Mouse (Mus musculus) monocyte, adult 2 months (primary cell): ENCODE results near the gene Idh2.

Source experiments
- DNase-seq, 2 experiments: peaks; one replicate each; pipeline ENCODE4 v3.0.0; 2022; ENCODE audit warnings: low spot score in 2 of 2, low read depth in 1 of 2

Idh2 gene

DNA sequence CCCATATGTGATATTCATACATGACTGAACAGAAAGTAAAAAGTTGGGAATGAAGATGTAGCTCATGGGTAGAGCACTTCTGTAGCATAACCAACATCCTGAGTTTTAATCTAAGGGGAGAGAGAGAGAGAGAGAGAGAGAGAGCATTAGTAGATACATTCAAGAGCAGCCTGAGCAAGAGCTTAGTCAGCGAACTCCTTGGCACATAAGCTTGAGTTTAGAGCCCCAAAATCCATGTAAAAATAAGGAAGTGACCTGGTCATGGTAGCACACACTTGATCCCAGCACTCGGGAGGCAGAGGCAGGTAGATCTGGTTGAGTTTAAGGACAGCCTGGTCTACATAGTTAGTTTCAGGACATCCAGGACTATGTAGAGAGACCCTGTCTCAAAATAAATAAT, 8.5 kb upstream of the Idh2 start:
- no peak for DNase-seq

DNA sequence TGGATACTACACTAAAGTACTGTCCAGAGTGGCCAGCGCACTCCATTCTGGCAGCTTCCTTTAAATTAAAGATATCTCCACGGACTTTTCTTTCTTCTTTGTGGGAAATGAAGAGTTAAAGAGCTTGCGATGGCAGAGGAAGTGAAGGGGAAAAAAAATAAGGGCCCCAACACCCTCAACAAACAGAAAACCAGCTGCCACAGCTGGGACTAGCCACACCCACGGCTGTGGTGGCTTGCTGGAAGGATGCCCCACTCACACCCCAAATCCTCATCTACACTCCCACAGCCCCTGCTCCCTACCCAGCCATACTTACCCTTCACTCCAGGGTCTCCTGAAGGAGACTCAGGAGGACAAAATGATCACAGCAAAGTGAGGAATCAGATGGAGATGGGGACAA, 7.9 kb upstream of the Idh2 start:
- no peak for DNase-seq

DNA sequence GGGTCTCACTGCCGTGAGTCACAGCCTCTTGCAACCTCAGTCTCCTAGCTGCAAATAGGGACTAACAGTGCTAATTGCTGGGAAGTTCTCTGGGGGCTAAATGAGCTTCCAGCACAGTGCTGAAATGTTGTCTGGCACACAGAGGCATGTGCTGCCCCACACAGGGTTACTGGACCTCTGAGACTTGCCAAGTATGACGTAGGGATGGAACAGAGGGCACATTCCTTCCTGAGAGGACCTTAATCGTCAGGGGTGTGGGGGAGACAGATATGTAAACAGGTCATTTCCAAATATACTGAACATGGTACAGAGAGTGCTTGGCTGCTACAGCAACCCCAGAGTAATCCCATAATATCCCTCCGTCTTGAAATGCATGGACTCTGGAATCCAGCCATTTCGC, 5.9 kb upstream of the Idh2 start:
- DNase-seq, result no peak

DNA sequence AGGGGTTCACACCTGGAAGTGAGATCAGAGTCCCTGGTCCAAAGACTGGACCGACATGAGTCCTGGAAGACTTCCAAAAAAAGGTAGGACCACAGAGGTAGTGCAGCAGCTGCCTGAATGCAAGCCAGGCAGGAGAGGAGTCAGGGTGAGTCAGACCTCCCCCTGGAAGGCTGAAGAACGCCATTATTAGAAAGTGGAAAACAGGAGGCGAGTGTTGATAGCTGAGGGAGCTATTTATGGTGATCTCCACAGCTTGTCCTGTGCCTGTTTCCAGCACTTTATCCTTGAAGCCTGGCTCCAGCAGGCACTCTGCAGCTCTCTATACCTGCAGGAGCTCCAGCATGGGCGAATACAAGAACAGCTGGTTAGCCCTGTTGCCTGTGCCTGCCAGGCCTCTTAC, 4.0 kb upstream of the Idh2 start:
- no peak for DNase-seq

DNA sequence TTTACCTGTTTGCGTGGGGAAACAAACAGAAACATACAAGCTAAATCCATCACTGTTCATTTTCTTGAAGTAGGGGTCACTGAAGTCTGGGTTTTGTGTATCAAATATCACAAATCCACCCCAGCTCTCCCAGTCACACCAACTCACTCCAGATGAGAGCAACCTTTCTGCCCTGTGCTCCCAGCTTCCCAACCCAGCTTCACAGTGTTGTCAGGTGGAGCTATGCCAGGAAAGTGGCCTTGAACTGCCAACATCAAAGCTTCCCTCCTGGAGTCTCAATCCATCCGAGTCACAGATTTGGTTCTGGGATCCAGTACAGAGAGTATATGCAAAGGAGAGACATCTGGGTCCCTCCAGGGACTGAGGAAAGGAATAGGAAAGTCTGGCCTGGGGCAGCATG, 966 bp upstream of the Idh2 start:
- no peak for DNase-seq

DNA sequence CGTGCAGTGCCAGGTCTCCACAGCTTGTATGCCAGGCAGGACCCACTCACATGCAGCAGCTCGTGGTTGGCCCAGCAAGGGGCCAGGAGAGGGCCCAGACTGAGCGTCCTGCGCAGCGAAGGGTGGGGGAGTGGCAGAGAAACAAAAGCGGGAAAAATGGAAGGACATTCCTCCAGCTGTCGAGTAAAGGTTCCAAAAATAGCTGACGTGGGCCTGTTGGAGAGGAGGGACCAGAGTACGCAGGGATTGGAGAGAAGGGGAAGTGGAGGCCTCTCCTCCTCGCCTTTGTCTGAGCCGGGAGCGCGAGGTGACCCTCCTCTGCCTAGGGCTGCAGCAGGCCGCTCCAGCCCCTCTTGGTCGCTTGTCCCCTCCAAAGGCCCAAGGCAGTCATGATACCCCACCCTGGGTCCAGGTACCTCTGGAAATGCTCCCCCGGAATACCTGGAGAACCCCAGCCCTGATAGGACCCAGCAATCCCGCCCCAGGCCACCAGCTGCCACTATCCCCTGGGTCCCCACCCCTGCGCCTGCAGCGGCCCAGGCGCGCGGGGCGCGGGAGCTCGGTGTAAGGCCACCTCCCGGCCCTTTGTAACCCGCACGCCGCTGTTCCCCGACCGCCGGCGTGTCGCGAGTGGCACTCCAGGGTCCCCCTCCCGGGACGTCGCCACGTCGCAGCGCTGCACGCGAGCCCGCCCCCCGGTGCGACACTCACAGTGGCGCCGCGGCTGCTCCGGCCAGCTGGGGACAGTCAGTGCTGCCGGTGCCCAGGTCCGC, 555 bp downstream of the Idh2 start:
- no peak for DNase-seq

DNA sequence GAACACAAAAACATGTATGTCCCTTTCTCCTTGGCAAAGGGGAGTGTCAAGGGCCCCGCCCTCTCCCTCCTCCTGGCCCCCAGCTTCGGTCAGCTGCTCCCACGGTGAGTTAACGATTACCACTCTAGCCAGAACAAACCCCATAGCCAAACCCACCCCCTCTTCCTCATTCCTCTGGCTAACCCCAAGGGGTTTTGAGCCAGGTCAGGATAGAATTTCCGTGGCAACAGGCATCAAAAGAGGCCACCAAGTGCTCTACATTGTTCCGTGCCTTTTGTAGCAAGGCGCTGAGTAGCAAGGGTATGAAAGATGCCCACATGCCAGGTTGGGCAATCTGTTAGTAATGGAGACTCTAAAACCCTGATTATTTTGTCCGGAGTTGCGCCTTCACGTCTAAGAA, 1.2 kb downstream of the Idh2 start:
- DNase-seq, result no peak

DNA sequence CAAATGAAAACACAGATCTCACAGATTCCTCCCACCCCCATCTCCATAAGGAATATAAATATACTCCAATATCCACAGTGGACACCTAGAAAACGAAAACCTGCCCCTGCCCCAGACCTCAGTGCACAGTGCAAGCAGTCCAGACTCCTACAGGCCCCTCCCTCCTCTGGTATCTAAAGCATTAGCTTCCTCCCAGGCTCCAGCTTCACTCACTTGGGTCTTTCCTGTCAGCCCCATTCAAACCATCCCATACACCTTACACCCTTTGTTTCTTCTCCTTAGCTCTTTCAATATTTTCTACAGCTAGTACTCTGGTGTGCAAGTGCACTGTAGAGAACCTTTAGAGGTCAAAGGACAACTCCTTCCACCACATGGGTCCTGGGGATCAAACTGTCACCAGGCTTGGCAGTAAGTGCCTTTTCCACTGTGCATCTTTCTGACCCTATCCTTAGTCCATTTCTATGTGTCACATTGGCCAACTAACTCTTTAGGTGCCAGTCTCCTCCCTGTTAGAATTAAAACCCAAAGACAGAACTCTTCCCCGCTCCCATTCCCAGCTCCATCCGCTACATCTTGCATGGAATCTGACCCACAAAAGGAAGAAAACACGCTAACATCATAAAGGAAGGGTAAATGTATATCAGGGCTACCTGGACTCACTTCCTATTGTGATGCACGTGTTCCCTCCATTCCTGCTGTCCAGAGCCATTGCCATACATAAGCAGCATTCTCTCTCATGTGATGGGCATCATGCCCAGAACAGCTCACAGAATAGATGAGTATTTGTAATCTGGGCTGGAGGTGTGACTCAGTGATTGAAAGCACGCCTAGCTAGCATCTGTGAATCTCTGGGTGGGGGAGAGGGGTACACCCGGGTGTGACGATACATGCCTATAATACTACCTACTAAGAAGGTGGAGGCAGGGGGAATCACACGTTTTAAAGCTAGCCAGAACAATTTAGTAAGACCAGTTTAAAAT, 3.8 kb downstream of the Idh2 start:
- DNase-seq, result no peak

DNA sequence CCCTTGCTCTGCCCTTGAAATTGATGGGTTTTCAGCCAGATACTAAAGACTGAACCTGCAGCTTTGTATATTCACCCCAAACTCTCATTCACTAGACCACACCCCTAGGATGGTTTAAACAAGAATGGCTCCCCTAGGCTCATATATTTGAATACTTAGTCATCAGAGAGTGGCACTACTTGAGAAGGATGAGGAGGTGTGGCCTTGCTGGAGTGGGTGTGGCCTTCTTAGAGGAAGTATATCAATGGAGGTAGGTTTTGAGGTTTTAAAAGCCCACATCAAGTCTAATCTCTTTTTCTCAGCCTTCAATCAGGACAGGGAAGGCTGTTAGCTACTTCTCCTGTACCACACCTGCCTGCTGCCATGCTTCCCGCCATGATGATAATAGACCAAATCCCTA, 8.8 kb downstream of the Idh2 start:
- no peak for DNase-seq

DNA sequence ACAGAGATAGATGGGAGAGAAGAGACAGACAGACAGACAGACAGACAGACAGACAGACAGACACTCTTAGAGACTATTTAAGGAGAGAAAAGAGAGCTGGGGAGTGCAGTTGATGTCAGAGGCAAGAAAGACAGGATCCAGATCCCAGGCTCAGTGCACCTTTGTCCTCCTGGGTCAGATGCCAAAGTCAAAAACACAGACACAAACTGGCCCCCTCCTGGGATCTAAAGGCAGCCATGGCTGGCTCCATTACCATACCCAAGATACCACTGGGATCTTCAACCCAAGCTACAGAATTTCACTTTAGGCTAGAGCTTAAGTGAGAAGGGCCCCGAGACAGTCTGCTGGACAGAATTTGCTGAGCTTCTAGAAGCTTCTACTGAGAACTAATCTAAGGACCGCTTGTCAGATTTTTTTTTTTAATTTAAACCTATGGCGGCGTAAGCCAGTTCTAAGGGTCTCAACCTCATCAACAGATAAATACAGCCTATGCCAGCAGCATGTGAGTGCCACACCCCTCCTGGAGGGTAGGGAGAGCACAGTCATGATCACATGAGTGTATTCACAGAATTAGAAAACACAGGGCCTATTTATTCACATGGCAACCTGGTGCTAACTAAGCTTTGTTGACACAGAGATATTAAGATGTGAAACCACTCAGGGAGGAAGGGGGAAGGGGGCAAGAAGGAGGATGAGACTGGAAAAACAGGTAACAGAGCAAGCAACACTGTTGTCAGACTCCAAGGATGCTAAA, 9.4 kb downstream of the Idh2 start:
- DNase-seq, result no peak

DNA sequence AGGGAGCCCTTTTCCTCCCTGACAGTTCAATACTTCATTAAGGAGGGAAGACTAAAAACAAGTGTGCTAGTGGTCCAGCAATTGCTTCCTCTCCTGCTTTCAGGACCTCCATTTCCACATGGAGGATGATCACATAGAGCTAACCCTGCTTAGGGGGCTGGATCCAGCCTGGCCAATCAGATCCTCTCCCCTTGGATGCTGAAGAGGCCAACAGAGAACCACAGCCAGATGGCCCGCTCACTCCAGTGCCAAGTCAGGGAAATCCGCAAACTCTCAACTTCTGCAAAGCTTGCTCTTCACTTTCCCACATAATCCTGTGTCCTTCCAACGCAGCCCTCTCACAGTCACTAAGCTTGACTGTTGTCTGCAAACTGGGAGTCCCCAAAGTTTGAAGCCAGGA, 11.9 kb downstream of the Idh2 start:
- DNase-seq, result no peak

DNA sequence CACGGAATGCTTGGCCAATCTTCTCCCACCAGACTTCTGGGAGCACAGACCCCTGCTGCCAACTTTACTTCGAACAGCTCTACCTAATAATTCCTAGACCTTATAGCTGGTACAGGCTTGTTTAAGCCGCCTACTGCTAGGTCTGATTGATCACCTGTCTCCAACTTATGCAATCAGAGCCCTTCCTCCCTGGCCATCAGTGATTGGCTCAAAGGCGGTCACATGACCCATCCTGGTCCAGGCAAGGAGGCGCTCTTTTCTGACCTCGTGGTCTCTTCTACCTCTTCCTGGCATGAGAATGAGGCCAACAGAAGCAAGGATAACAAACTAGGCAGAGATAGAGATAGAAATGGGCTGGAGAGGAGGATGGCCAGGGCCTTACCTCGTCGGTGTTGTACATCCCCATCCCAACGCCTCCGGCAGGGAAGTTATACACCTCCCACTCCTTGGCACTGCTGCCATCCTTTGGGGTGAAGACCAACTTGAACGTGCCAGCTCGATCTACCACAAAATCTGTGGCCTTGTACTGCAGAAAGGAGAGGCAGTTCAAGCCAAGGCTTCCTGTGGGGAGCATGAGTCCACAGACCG, 16.7 kb downstream of the Idh2 start:
- no peak for DNase-seq

DNA sequence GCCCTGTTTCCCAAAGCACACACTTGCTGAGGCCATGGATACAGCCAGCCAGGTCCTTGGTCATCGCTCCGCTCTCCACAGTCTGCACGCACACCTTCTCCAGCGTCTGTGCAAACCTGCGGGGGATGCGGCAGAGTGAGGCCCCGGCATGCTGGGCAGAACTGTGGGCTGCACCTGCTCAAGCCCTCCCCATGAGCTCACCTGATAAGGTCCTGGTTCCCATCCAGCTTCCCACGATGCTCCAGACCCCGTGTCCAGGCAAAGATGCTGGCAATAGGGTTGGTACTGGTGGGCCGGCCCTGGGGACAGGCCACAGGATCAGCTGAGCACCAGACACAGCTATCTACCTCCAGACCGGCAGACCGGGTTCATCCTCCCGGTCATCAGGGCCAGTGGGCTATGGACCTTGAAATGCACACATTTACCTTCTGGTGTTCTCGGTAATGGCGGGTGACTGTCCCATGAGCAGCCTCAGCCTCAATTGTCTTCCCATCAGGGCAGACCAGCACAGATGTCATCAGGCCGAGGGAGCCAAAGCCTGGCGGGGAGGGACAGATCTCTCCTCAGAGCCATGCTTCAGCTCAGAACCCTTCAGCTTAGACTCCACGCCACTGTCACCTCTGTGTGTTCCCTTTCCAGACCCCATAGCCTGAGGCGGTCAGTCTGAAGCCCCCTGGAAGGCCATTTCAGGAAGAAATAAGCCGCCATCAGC, 19.4 kb downstream of the Idh2 start:
- DNase-seq, result no peak

DNA sequence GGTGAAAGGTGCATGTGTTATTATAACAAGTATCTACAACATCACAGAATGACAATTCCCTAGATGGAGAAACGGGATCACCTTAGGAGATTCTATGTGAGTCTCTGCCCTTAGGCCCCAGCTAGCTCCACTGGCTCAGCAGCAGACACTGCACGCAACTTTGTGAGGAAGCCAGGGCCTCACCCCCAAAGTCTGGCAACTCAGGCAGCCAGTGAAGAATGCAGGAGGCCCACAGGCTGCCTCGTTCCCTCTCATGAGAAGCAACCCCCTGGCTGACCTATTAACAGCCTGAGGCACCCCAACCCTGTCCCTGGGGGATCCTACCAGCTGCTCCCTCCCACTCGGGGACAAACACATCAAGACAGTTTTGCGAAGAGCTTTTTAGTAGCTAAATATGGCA, 20.7 kb downstream of the Idh2 start:
- no peak for DNase-seq

DNA sequence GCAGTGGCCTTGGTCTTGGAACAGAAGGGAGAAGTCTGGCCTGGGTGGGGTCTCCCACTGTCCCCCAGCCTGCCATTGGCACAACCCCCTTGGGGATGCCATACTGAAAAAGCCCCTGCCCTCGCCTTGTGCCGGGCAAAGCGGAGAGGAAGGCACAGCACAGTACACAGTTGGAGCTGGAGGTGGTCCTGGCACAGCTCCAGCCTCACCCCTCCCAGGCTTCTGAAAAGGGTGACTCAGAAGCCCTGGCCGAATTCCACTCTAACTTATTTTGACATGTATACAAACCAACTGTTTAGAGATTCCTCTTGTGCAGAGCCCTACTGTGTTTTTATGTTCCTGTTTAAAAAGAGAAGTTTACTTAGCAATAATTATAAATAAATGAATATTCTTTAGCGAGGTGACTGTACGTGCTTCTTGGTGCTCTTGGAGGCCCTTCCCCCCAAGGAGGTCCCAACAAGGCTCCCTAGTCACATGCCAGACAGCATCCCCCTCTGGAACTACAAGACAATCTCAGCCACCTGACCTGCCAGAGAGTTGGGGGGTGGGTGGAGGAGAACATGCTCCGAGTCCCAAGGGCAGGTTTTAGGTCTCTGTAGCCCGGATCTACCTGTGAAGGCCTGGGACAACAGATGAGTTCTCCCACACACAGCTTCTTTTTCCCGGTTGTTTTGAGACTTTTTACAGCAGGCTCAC, 22.7 kb downstream of the Idh2 start:
- no peak for DNase-seq

DNA sequence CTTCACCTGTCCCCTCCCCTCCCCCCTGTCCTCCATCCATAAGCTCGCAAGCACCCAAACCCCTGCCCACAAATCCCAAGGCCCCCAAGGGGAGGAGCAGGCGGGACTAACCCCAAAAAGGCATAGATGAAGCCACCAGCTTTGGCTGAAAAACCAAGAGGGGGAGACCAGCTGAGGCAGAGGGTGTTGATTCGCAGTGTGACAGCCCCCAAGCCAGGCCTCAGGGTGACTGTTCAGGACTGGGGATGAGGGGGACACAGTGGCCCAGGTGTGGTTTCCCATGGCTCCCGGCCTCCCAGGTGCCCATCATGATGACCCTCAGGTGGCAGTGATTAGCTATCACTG, 23.4 kb downstream of the Idh2 start:
- DNase-seq, result no peak

DNA sequence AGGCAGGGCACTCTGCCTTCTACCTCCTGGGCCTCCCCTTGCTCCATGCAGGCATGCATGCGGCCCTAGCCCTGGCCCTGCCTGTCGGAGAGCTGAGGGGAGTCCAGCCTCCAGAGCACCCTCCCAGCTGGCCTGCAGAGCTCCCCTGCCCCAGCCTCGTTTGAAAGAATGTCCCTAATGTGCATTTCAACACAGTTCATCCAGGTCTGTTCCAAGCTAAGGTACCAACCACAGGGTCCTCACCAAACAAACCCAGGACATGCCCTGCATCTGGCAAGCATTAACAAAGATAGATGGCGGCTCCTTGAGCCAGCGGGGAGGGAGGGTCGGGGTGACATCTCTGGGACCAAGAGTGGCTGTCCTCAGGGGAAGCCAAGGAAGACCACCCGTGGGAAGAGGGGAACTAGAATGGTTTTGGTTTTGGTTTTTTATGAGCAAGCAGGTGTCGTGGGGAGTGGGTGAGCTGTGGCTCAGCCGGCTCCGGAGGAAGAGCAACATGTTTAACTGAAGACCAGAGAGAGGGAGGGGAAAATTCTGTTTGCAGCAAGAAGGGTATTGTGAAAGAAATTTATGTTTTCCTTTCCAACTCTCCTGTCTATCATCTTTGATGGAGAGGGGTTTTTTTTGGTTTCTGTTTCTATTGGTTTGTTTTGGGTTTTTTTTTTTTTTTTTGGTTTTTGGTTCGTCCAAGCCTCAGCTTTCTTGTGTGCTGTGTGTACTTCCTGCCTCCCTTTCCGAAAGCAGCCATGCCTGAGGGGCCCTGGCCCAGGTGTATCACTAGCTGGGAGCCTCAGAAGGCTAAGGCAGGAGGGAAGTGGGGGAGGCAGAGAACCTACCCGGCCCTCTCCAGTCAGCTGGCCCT, 24.0 kb downstream of the Idh2 start:
- no peak for DNase-seq

DNA sequence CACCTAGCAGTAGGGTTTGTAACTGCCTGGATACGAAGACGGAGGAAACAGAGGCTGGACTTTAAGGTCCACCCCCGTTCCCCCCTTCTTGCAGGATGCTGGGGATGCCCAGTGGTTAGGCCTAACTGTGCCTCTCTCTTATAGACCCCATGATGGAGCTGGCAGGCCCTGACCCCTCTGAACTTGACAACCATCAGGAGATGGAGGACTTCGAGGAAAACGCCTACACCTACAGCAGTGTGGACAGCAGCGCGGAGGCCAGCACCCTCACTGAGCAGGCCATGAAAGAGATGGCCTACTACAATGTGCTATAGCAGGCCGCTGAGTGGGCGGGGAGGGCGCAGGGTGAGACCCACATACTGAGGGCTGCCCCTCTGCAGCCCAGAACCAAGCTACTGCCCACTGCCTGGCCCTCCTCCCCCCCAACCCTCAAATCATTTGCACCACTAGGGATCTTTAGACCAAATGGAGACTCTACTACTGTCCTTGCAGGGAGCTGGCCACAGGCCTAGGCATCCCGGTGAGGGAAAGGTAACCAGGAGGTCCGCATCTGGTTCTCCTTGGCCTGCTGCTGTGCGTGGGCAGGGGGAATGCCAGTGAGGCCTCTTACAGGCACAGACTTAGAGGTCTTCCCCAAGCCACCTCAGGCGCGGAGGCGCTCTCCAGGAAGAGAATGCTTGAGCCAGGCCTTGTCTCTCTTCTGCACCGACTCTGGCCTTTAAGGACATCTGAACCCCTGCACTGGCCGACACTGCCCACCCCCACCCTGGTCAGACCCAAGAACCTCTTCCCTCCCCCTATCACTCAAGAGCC, 24.8 kb downstream of the Idh2 start:
- DNase-seq, result no peak
